In the genomic region with DNA sequence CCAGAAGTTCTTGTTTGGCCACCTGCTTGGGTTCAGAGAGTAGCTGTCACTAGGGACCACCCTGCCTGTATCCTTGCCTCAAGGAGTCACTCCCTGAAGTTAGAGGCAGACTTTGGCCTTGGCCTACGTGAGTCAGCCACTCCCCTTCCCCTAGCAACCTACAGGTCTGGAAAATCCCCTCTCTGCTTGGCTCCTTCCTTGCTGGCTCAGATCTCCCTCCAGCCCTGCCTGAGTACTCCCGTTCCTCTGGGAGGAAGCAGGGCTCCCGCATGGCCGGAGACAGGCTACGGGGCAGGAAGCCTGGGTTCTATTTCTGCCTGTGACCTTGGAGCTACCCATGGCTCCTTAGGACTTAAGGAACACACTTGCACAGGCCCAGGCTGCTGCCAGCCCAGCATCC, we compare ENCODE assay signal across 9 mouse cellular contexts. TPM values are rescaled to one million over a fixed set of nuclear protein-coding genes. Genes with fewer than 3 reads are reported as not detected.
DNase-seq lines count a peak whose midpoint lies in the region; ATAC-seq lines count a peak whose summit lies in the region.
"Had no signal": no experiment of that assay in that cellular context is flagged by ENCODE, and none has a peak within 500 bp of the region (broad histone marks: within the 10 kb centered on the region; RNA-seq: fewer than 3 reads in every experiment).

No protein-coding gene starts in this region.

- 0 out of 2 replicates have a peak overlapping the region, but pooled peaks have one; percentile 1 for H3K4me2 ChIP-seq in lung, embryonic 15.5 days
- no peak overlapping the region for H3K4me2 ChIP-seq in heart, embryonic 11.5 days
- H3K4me2 ChIP-seq in stomach, embryonic 15.5 days, result peak overlapping the region; percentile 9; the same call in 1 of the 2 replicates

- H3K27me3 ChIP-seq in lung, embryonic 15.5 days, result no peaks in the 10 kb centered on the region
- no peaks in the 10 kb centered on the region for H3K27me3 ChIP-seq in heart, embryonic 11.5 days (ENCODE audit: control insufficient read depth, insufficient read depth, low read length)
- H3K27me3 ChIP-seq in stomach, embryonic 15.5 days (replicated peaks), result no peaks in the 10 kb centered on the region

- 69% methylated on average over 5 of the region's 5 CpGs for WGBS in lung, embryonic 15.5 days
- WGBS in heart, embryonic 11.5 days (ENCODE audit: insufficient replicate concordance), result 51% methylated on average over 5 of the region's 5 CpGs
- 39% methylated on average over 5 of the region's 5 CpGs for WGBS in stomach, embryonic 15.5 days

- H3K4me3 ChIP-seq in lung, embryonic 15.5 days, result no peak overlapping the region
- H3K4me3 ChIP-seq in heart, embryonic 11.5 days (ENCODE audit: low read depth, low read length), result no peak overlapping the region
- no peak overlapping the region for H3K4me3 ChIP-seq in stomach, embryonic 15.5 days (replicated peaks)

- no peaks in the 10 kb centered on the region for H3K9me3 ChIP-seq in lung, embryonic 15.5 days
- no peaks in the 10 kb centered on the region for H3K9me3 ChIP-seq in heart, embryonic 11.5 days (replicated peaks; ENCODE audit: control insufficient read depth, low read length)
- H3K9me3 ChIP-seq in stomach, embryonic 15.5 days, result no peaks in the 10 kb centered on the region

- ATAC-seq in lung, embryonic 15.5 days (ENCODE audit: borderline replicate concordance, extremely low read depth, low FRiP score, low TSS enrichment), result 0 out of 2 replicates have a peak, but pooled peaks have one; percentile 8
- no peak for ATAC-seq in heart, embryonic 11.5 days (replicated peaks; ENCODE audit: insufficient number of reproducible peaks, low FRiP score, low TSS enrichment)
- peak; percentile 50 for ATAC-seq in stomach, embryonic 15.5 days (ENCODE audit: insufficient read depth, low FRiP score, low read depth)

- peaks cover 71% of the 10 kb centered on the region for H3K4me1 ChIP-seq in lung, embryonic 15.5 days
- peaks cover 82% of the 10 kb centered on the region for H3K4me1 ChIP-seq in heart, embryonic 11.5 days (ENCODE audit: control insufficient read depth, insufficient read depth, low read length)
- H3K4me1 ChIP-seq in stomach, embryonic 15.5 days, result peaks cover 60% of the 10 kb centered on the region

- peaks cover 9% of the 10 kb centered on the region for H3K36me3 ChIP-seq in lung, embryonic 15.5 days
- peaks cover 3% of the 10 kb centered on the region for H3K36me3 ChIP-seq in heart, embryonic 11.5 days (ENCODE audit: control insufficient read depth, insufficient read depth, low read length)
- peaks cover 9% of the 10 kb centered on the region for H3K36me3 ChIP-seq in stomach, embryonic 15.5 days

- no peak for DNase-seq in lung, postnatal 4 days
- peak; percentile 76 for DNase-seq in kidney, adult 9 months
- no peak for DNase-seq in frontal cortex, postnatal 36 days (ENCODE audit: low spot score in 2 of 2)
- no peak for DNase-seq in cerebellum, postnatal 25 days
- DNase-seq in cerebellum, adult 11 months, result no peak

- H3K27ac ChIP-seq in lung, embryonic 15.5 days, result peak overlapping the region; percentile 76
- H3K27ac ChIP-seq in heart, embryonic 11.5 days (ENCODE audit: low read depth, low read length), result peak overlapping the region; percentile 72
- peak overlapping the region; percentile 86 for H3K27ac ChIP-seq in stomach, embryonic 15.5 days
- H3K27ac ChIP-seq: macrophage had no signal

- no peak overlapping the region for H3K9ac ChIP-seq in lung, embryonic 15.5 days
- H3K9ac ChIP-seq in heart, embryonic 11.5 days (ENCODE audit: low read depth, low read length), result no peak overlapping the region
- no peak overlapping the region for H3K9ac ChIP-seq in stomach, embryonic 15.5 days

RNA-seq across cellular contexts. Expression of a gene that starts 28.8 kb away (rescaled TPM):
- 32.0 and 32.1 TPM in 2 replicates for polyA plus RNA-seq in lung, embryonic 15.5 days (2015; fragmentation: Nextera tagmentation; extraction: Ambion mirVana)
- polyA plus RNA-seq in heart, embryonic 11.5 days (2014; fragmentation: Nextera tagmentation; extraction: Ambion mirVana), result 55.5 and 56.4 TPM in 2 replicates
- polyA plus RNA-seq in stomach, embryonic 15.5 days (2015; fragmentation: Nextera tagmentation; extraction: Ambion mirVana), result 28.5 and 28.9 TPM in 2 replicates

RNA-seq across cellular contexts. Expression of a gene that starts 44.3 kb away (rescaled TPM):
- not detected in 2 replicates for polyA plus RNA-seq in lung, embryonic 15.5 days (2015; fragmentation: Nextera tagmentation; extraction: Ambion mirVana)
- not detected in 2 replicates for polyA plus RNA-seq in heart, embryonic 11.5 days (2014; fragmentation: Nextera tagmentation; extraction: Ambion mirVana)
- polyA plus RNA-seq in stomach, embryonic 15.5 days (2015; fragmentation: Nextera tagmentation; extraction: Ambion mirVana), result not detected in 2 replicates
- polyA plus RNA-seq: macrophage had no signal
